Mouse (Mus musculus): ENCODE data around the gene Tor1aip2. TPM values are rescaled to one million over a fixed set of nuclear protein-coding genes. Genes with fewer than 3 reads are reported as not detected.
A peak's percentile ranks its signal among the peaks of the same experiment; 100 is the strongest.

Tor1aip2 gene
- total and polyA plus RNA-seq, 2 experiments from 2014 or later: 46.1 to 67.0 TPM

DNA sequence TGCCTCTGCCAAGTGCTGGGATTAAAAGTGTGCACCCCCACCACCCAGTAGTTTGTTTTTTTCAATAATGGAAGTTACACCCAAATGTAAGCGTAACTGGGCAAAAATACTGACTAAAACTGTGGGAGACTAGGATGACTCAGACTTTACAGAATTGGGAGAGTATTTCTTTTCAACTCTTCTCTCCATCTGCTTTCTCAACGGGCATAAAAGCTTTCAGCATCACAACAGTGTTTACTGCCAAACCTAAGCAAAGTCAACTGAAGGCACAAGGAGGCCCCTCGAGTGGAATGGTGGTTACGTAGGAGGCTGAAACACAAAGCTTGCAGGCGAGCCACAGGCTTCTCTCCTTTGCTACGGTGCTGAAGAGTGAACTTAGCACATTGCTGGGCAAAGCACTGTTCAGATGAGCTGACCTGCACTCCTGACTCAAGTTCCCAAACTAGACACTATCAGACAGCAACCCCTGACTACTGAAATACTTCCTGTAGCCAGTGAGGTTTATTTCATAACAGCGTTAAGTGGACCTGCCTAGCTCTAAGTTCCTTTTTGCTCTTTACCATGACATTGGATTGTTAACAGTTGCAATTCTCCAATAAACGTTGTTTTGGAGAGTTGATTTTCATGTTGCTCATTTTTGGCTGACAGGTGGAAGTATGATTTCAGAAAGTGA lies 10.2 kb upstream of the Tor1aip2 start:
- no peak for TF ChIP-seq CTCF (IDR thresholded peaks at IDR 0.05)
- Histone ChIP-seq H3K27ac (ENCODE audit: low read depth, low read length) (no peak overlapping the region), H3K4me3 (ENCODE audit: low read depth, low read length) (no peak overlapping the region), H3K36me3 (ENCODE audit: insufficient read depth, low read length) (peaks cover 16% of the 10 kb centered on the region), H3K9me3 (ENCODE audit: low read length) (no peaks in the 10 kb centered on the region), H3K9ac (replicated peaks; ENCODE audit: low read length, poor library complexity, severe bottlenecking) (no peak overlapping the region), H3K27me3 (ENCODE audit: insufficient read depth, low read length) (no peaks in the 10 kb centered on the region), H3K4me2 (ENCODE audit: low read depth, low read length, poor library complexity, severe bottlenecking) (no peak overlapping the region), H3K4me1 (ENCODE audit: insufficient read depth, low read length) (no peaks in the 10 kb centered on the region)
- DNase-seq (ENCODE audit: low spot score) (no peak), ATAC-seq (ENCODE audit: low FRiP score) (no peak)
- WGBS: 89% methylated on average over 8 of the region's 8 CpGs

DNA sequence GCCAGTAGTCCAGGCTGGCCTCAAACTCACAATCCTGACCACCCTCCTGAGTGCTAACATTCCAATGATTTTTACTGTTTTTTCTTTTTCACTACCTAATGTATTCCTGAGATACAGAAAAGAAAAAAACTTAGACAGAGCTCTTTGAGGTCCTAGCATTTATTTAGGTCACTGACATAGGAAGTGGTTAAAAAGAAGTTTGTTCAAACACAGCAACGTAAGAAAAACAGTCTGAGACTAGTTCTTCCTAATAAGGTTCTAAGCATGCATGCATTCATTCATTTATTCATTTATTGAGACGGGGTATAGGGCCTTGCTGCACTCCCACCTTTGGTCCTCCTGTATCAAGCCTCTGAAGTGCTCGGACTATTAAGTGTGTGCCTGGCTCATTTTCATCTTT lies 7.4 kb upstream of the Tor1aip2 start:
- ATAC-seq (ENCODE audit: low FRiP score) (no peak), DNase-seq (ENCODE audit: low spot score) (no peak)
- H3K27me3 ChIP-seq (ENCODE audit: insufficient read depth, low read length): no peaks in the 10 kb centered on the region
- no peak overlapping the region for H3K27ac ChIP-seq (ENCODE audit: low read depth, low read length)
- H3K9me3 ChIP-seq (ENCODE audit: low read length): no peaks in the 10 kb centered on the region
- H3K4me3 ChIP-seq (ENCODE audit: low read depth, low read length): no peak overlapping the region
- H3K9ac ChIP-seq (replicated peaks; ENCODE audit: low read length, poor library complexity, severe bottlenecking): no peak overlapping the region
- H3K36me3 ChIP-seq (ENCODE audit: insufficient read depth, low read length): peaks cover 27% of the 10 kb centered on the region
- 98% methylated on average over 3 of the region's 3 CpGs for WGBS
- no peak overlapping the region for H3K4me2 ChIP-seq (ENCODE audit: low read depth, low read length, poor library complexity, severe bottlenecking)
- no peaks in the 10 kb centered on the region for H3K4me1 ChIP-seq (ENCODE audit: insufficient read depth, low read length)
- no peak for TF ChIP-seq CTCF (IDR thresholded peaks at IDR 0.05)

- ATAC-seq (ENCODE audit: low FRiP score): no peak
- Histone ChIP-seq H3K36me3 (ENCODE audit: insufficient read depth, low read length) (peaks cover 29% of the 10 kb centered on the region), H3K27ac (ENCODE audit: low read depth, low read length) (no peak overlapping the region), H3K9ac (replicated peaks; ENCODE audit: low read length, poor library complexity, severe bottlenecking) (no peak overlapping the region), H3K4me3 (ENCODE audit: low read depth, low read length) (no peak overlapping the region), H3K9me3 (ENCODE audit: low read length) (no peaks in the 10 kb centered on the region), H3K4me1 (ENCODE audit: insufficient read depth, low read length) (no peaks in the 10 kb centered on the region), H3K4me2 (ENCODE audit: low read depth, low read length, poor library complexity, severe bottlenecking) (no peak overlapping the region), H3K27me3 (ENCODE audit: insufficient read depth, low read length) (no peaks in the 10 kb centered on the region)
- 92% methylated on average over 4 of the region's 4 CpGs for WGBS
- TF ChIP-seq CTCF (IDR thresholded peaks at IDR 0.05): no peak
- DNase-seq (ENCODE audit: low spot score): no peak
Observed at GRCm38 (mm10) chr1:156028340-156028975, 6.7 kb upstream of the Tor1aip2 start.

DNA sequence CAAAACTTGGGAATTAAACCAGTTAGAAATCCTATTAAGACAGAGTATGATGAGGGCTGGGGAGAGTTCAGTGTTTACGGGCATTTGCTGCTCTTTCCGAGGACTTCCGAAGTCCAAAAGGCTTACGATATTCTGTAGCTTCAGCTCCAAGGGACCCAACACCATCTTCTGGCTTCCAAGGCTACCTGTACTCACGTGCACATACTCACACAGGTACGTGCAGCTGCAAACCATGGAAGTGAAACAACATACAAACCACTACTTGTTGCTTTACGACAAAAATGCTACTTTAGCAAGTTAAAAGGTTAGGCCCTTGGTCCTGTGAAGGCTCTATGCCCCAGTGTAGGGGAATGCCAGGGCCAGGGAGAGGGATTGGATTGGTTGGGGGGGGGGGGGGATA lies 1.3 kb upstream of the Tor1aip2 start:
- peaks cover 17% of the 10 kb centered on the region for H3K36me3 ChIP-seq (ENCODE audit: insufficient read depth, low read length)

GRCm38 (mm10) chr1:156034661-156035060 lies 542 bp upstream of the Tor1aip2 start:
- H3K27ac ChIP-seq (ENCODE audit: low read depth, low read length): no peak overlapping the region
- DNase-seq (ENCODE audit: low spot score) (no peak), ATAC-seq (ENCODE audit: low FRiP score) (no peak)
- TF ChIP-seq CTCF (IDR thresholded peaks at IDR 0.05): no peak
- WGBS: 42% methylated on average over 1 of the region's 1 CpGs
- H3K9ac ChIP-seq (replicated peaks; ENCODE audit: low read length, poor library complexity, severe bottlenecking): no peak overlapping the region
- peak overlapping the region; percentile 52 for H3K4me2 ChIP-seq (ENCODE audit: low read depth, low read length, poor library complexity, severe bottlenecking)
- peaks cover 12% of the 10 kb centered on the region for H3K36me3 ChIP-seq (ENCODE audit: insufficient read depth, low read length)
- H3K27me3 ChIP-seq (ENCODE audit: insufficient read depth, low read length): no peaks in the 10 kb centered on the region
- H3K4me3 ChIP-seq (ENCODE audit: low read depth, low read length): peak overlapping the region; percentile 89
- no peaks in the 10 kb centered on the region for H3K9me3 ChIP-seq (ENCODE audit: low read length)
- H3K4me1 ChIP-seq (ENCODE audit: insufficient read depth, low read length): peaks cover 3% of the 10 kb centered on the region; the same call in 1 of the 2 replicates

More for the DNA sequence above, 1.3 kb upstream of the Tor1aip2 start:
- ATAC-seq (ENCODE audit: low FRiP score): no peak
- no peak overlapping the region for H3K4me2 ChIP-seq (ENCODE audit: low read depth, low read length, poor library complexity, severe bottlenecking)
- DNase-seq (ENCODE audit: low spot score): no peak
- H3K4me3 ChIP-seq (ENCODE audit: low read depth, low read length): no peak overlapping the region
- no peaks in the 10 kb centered on the region for H3K27me3 ChIP-seq (ENCODE audit: insufficient read depth, low read length)
- H3K9me3 ChIP-seq (ENCODE audit: low read length): no peaks in the 10 kb centered on the region
- peaks cover 3% of the 10 kb centered on the region; the same call in 1 of the 2 replicates for H3K4me1 ChIP-seq (ENCODE audit: insufficient read depth, low read length)
- TF ChIP-seq CTCF (IDR thresholded peaks at IDR 0.05): no peak
- no peak overlapping the region for H3K9ac ChIP-seq (replicated peaks; ENCODE audit: low read length, poor library complexity, severe bottlenecking)
- WGBS: 98% methylated on average over 7 of the region's 7 CpGs
- no peak overlapping the region for H3K27ac ChIP-seq (ENCODE audit: low read depth, low read length)
